Mouse (Mus musculus) E14TG2a.4 (cell line): ENCODE data around the gene Asic3.

Experiments used
- H3K27me3 ChIP-seq: 2 replicates; pipeline ENCODE4 v1.6.1; 2014; ENCODE audit warnings: low read length, control low read depth; ENCODE audit not compliant: insufficient read depth
- H3K36me3 ChIP-seq: 2 replicates; pipeline ENCODE4 v1.6.1; 2014; ENCODE audit warnings: low read length, control low read depth; ENCODE audit not compliant: insufficient read depth
- H3K4me1 ChIP-seq: replicated peaks from 2 replicates; pipeline ENCODE4 v1.6.1; 2014; ENCODE audit warnings: low read depth, low read length, control low read depth
- H3K4me3 ChIP-seq: replicated peaks from 2 replicates; pipeline ENCODE4 v1.5.1; 2014; ENCODE audit warnings: mild to moderate bottlenecking, low read length
- H3K9me3 ChIP-seq: 2 replicates; pipeline ENCODE4 v1.6.1; 2014; ENCODE audit warnings: low read length, control low read depth
- CTCF ChIP-seq: conservative IDR thresholded peaks from 2 replicates; pipeline ENCODE4 v1.5.1; 2014; ENCODE audit warnings: low read length
- NANOG ChIP-seq: IDR thresholded peaks from 2 replicates; pipeline ENCODE4 v1.6.1; 2014; ENCODE audit warnings: borderline replicate concordance, low read length, mixed read lengths
- POU5F1 ChIP-seq: IDR thresholded peaks from 2 replicates; pipeline ENCODE4 v1.6.1; 2014; ENCODE audit warnings: low read length, borderline replicate concordance

Asic3 gene

DNA sequence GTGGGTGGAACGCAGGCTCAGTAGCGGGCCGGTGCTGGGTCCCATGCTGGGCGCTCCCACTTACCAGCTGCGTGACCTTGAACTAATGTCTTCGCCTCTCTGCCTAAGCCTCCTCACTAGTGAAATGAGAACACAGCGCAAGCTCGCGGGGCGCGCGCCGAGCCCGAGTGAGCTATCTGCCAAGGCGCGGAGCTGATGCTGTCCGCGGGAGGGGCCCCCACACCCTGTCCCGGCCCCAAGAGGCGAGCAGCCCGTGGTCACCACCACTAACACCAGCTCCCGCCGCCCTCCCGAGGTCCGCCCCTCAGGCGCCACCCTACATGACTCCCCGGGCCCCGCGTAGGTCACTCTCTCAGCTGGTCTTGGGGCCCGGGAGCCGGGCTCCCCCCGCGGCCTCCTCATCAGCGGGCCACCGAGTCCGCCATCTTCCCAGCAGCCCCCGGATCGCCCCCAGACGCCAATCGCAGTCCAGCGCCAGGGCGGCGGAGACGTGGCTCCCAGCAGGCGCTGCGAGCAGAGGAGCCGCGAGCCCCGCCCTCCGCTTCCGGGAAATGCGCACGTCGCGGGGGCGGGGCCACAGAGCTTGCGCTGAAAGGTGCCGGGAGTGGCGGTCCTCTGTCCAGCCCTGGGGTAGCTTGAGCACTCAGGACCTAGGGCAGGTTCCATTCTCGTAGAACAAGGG is 31.7 kb downstream of the Asic3 start, which contains the start of gene Fastk:
Gene Fastk (minus strand): TSS at position 542 of the 682 bp plus-strand sequence.
- TF ChIP-seq NANOG: no peak
- TF ChIP-seq CTCF: no peak
- no peak for TF ChIP-seq POU5F1
- Histone ChIP-seq H3K9me3 (no peaks in the 10 kb centered on the region), H3K27me3 (peaks cover 11% of the 10 kb centered on the region), H3K4me1 (peaks cover 73% of the 10 kb centered on the region), H3K36me3 (peaks cover 42% of the 10 kb centered on the region), H3K4me3 (peak within 1 kb of the TSS; percentile 98)

DNA sequence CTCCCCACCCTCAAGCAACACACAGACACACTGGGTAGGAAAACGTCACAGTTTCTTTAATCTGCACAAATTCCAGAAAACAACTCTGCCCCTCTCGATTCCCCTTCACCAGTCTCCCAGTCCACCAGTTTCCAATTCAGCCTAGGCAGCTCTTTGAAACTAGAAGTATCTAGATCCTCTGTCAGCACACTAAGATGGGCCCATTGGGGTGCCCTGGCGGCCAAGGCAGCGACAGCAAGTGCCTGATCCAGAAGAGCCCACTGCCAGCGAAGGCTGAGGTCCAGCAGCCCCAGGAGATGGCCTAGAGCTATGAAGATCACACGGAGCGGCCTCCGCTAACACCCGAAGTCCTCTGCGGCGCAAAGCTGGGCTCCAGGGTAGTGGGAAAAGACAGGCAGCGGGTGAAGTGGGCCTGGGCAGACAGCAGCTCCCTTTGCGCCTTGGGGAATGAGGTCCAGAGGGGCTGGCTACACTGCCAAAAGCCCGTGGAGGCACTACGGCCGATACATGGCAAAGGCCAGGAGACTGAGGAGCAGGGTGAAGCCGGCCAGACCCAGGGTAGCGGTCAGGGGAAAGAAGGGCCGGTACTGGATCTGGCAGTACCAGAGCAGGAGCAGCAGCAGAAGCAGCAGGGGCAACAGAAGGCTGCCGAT is 32.4 kb downstream of the Asic3 start:
- peaks cover 18% of the 10 kb centered on the region for H3K27me3 ChIP-seq
- no peak for TF ChIP-seq NANOG
- TF ChIP-seq POU5F1: no peak
- no peak for TF ChIP-seq CTCF
- peaks cover 67% of the 10 kb centered on the region for H3K4me1 ChIP-seq

DNA sequence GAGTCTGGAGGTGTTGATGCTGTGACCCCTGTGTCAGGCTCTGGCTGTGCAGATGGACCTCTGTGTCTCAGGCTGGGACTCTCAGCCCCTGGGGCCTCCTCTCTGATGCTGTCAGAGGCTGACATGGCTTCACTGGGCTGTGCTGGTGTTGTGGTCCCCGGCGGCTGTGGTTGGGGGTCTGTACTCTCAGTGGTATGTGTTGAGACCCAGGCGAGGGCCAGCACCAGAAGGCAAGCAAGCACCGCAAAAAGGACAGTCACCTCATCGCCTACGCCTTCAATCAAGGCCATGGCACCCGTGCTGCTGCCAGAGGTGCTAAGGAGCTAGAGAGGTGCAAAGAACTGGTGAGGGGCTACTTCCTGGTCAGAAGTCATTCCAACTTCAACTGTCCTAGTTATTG is 33.4 kb downstream of the Asic3 start:
- Histone ChIP-seq H3K9me3 (no peaks in the 10 kb centered on the region), H3K4me3 (peak overlapping the region; percentile 81), H3K27me3 (peaks cover 23% of the 10 kb centered on the region), H3K36me3 (peaks cover 25% of the 10 kb centered on the region), H3K4me1 (peaks cover 62% of the 10 kb centered on the region)
- TF ChIP-seq CTCF (no peak), NANOG (no peak), POU5F1 (no peak)

More for the DNA sequence above, 32.4 kb downstream of the Asic3 start:
- Histone ChIP-seq H3K36me3 (peaks cover 36% of the 10 kb centered on the region), H3K4me3 (peak overlapping the region; percentile 98), H3K9me3 (no peaks in the 10 kb centered on the region)

DNA sequence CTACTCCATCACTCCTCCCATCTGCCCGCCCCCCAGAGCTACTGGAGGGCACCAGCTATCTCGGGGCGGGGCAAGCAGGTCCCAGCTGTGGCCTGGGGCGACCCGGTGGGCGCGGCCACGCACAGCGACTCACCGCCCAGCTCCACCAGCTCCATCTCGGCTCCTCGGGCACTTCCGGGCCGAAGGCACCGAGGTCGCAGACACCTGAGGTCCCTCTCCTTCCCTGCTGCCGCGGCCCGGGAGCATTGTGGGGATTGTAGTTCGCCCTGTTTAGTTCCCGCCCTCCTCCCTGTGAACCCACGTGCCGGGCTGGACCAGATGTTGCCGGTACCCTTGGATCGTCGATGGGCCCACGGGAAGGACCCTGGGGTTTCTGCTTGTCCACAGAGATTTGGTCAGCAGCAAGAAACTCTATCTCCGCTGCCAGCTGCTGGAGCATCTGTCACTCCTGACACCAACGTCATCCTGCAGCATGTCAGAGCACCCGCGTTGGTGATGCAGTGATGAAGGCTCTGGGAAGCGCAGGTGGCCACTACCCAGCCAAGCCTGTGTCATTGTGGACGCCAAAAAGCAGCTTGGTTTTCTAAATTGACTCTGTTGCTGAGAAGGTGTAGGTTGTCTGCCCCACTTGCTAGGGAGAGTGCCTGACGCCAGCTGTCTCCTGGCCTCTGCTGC is 34.6 kb downstream of the Asic3 start, which contains the start of gene Tmub1:
Gene Tmub1 (minus strand): TSS at position 231 of the 675 bp plus-strand sequence.
- Histone ChIP-seq H3K4me3 (peak within 1 kb of the TSS; percentile 81), H3K9me3 (no peaks in the 10 kb centered on the region), H3K4me1 (peaks cover 55% of the 10 kb centered on the region), H3K36me3 (peaks cover 13% of the 10 kb centered on the region), H3K27me3 (peaks cover 27% of the 10 kb centered on the region)
- TF ChIP-seq NANOG (no peak), POU5F1 (no peak), CTCF (no peak)

GRCm38 (mm10) chr5:24451264-24452029 is 38.3 kb downstream of the Asic3 start:
- Histone ChIP-seq H3K4me3 (peak overlapping the region; percentile 89), H3K4me1 (peaks cover 61% of the 10 kb centered on the region), H3K27me3 (peaks cover 38% of the 10 kb centered on the region), H3K36me3 (peaks cover 13% of the 10 kb centered on the region; the same call in 1 of the 2 replicates), H3K9me3 (no peaks in the 10 kb centered on the region)
- TF ChIP-seq POU5F1 (no peak), CTCF (no peak), NANOG (no peak)

DNA sequence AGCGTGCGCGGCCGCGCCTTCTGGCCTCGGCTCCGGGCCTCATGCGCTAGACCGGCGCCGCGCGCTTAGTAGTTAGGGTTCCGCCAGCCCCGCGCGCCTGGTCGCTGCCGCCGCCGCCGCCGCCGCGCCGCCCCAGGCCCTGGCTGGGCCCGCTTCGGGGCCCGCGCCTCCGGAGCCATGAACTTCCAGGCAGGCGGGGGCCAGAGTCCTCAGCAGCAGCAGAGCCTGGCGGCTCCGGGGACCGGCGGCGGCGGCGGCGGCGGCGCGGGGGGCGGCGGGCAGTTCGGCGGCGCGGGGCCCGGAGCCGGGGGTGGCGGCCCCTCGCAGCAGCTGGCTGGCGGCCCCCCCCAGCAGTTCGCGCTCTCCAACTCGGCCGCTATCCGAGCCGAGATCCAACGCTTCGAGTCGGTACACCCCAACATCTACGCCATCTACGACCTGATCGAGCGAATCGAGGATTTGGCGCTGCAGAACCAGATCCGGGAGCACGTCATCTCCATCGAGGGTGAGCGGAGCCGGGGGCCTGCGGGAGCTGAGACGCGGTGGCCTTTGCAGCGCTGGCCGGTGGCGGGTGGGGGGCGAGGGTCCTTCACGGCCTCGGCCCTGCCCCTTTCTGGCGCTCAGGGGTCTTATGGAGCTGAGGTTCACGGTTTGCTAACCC is 39.0 kb downstream of the Asic3 start, which contains the start of gene Agap3:
Gene Agap3 (plus strand): TSS at position 148 of the 661 bp plus-strand sequence.
- TF ChIP-seq NANOG (no peak), CTCF (no peak), POU5F1 (no peak)
- Histone ChIP-seq H3K9me3 (no peaks in the 10 kb centered on the region), H3K36me3 (peaks cover 17% of the 10 kb centered on the region; the same call in 1 of the 2 replicates)

GRCm38 (mm10) chr5:24452691-24453233 is 39.6 kb downstream of the Asic3 start:
- peaks cover 23% of the 10 kb centered on the region for H3K36me3 ChIP-seq
- no peaks in the 10 kb centered on the region for H3K9me3 ChIP-seq
- peaks cover 38% of the 10 kb centered on the region for H3K27me3 ChIP-seq
- H3K4me3 ChIP-seq: peak overlapping the region; percentile 89
- TF ChIP-seq NANOG (no peak), POU5F1 (no peak), CTCF (no peak)
- H3K4me1 ChIP-seq: peaks cover 52% of the 10 kb centered on the region

More for the DNA sequence above, 39.0 kb downstream of the Asic3 start, which contains the start of gene Agap3:
- H3K4me3 ChIP-seq: peak within 1 kb of the TSS; percentile 89
- peaks cover 38% of the 10 kb centered on the region for H3K27me3 ChIP-seq
- peaks cover 56% of the 10 kb centered on the region for H3K4me1 ChIP-seq
